Mouse (Mus musculus) heart, postnatal 0 days (tissue): Measurements from ENCODE around the gene Hic2.

Source experiments
- CTCF ChIP-seq: IDR thresholded peaks from 2 replicates; pipeline ENCODE4 v1.5.1; 2016; ENCODE audit warnings: antibody characterized with exemption, control low read depth, low read depth
- EP300 ChIP-seq: IDR thresholded peaks from 2 replicates; pipeline ENCODE4 v1.6.1; 2016; ENCODE audit warnings: antibody characterized with exemption, low read depth

DNA sequence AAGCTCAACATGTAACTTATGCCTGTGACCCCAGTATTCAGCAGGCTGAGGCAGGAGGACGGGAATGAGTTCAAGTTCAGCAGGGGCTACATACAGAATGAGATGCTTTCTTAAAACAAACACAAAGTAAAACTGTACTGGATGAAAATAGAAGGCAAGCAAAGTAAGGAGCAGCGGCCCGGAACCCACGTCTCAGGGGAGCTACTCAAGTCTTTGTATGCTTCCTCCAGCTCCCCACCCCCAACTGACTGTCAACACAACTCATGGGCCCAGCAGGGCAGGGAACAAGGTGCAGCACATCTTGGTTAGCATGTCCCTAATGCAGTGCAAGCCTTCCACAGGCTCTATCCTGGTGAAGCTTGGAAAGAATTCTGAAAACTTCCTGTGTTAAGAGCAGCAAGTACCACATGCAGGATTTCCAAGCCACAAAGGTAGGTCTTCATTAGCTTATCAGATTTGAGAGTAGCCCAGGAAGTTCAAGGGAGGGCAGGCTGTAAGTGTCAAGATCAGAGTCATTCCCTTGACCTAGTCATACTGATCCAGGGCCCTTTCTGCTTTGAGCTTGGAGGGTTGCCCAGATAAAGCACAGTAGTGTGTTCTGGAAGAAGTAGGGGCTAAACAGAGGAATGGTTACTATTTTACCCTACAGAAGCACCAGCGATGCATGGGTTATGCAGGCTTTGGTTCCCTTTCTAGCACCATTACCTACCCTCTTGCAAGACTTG, 70.3 kb downstream of the Hic2 start:
- TF ChIP-seq CTCF (no peak), EP300 (no peak)
